Mouse (Mus musculus): ENCODE measurements around the gene Dido1.

Gene Dido1

GRCm38 (mm10) chr2:180684031-180684430 lies 25.8 kb downstream of the Dido1 start:
- no peak for DNase-seq (ENCODE audit: low read depth, low spot score)

GRCm38 (mm10) chr2:180683524-180683923 lies 26.3 kb downstream of the Dido1 start:
- no peak for DNase-seq (ENCODE audit: low read depth, low spot score)

GRCm38 (mm10) chr2:180681225-180681624 lies 28.6 kb downstream of the Dido1 start:
- no peak for DNase-seq (ENCODE audit: low read depth, low spot score)

- peak; percentile 64 for DNase-seq (ENCODE audit: low read depth, low spot score)
Measured at GRCm38 (mm10) chr2:180678609-180679140, 31.1 kb downstream of the Dido1 start.

GRCm38 (mm10) chr2:180676706-180677105 lies 33.1 kb downstream of the Dido1 start:
- no peak for DNase-seq (ENCODE audit: low read depth, low spot score)

GRCm38 (mm10) chr2:180662008-180662407 lies 47.8 kb downstream of the Dido1 start:
- no peak for DNase-seq (ENCODE audit: low read depth, low spot score)

GRCm38 (mm10) chr2:180660521-180660920 lies 49.3 kb downstream of the Dido1 start:
- no peak for DNase-seq (ENCODE audit: low read depth, low spot score)

- DNase-seq (ENCODE audit: low read depth, low spot score) = no peak
Measured at GRCm38 (mm10) chr2:180659353-180660150, 50.2 kb downstream of the Dido1 start.

GRCm38 (mm10) chr2:180658381-180658780 lies 51.4 kb downstream of the Dido1 start:
- DNase-seq (ENCODE audit: low read depth, low spot score) = no peak

GRCm38 (mm10) chr2:180657394-180658013 lies 52.3 kb downstream of the Dido1 start:
- peak; percentile 87 for DNase-seq (ENCODE audit: low read depth, low spot score)

- no peak for DNase-seq (ENCODE audit: low read depth, low spot score)
Measured at GRCm38 (mm10) chr2:180655150-180655549, 54.6 kb downstream of the Dido1 start.

- no peak for DNase-seq (ENCODE audit: low read depth, low spot score)
Measured at GRCm38 (mm10) chr2:180654666-180655065, 55.1 kb downstream of the Dido1 start.

GRCm38 (mm10) chr2:180646841-180647240 lies 63.0 kb downstream of the Dido1 start:
- no peak for DNase-seq (ENCODE audit: low read depth, low spot score)

GRCm38 (mm10) chr2:180643626-180644025 lies 66.2 kb downstream of the Dido1 start:
- DNase-seq (ENCODE audit: low read depth, low spot score) = no peak

GRCm38 (mm10) chr2:180642555-180643260 lies 67.1 kb downstream of the Dido1 start, which contains the start of gene Tcfl5:
Tcfl5 (minus strand) TSS chr2:180642708.
- DNase-seq (ENCODE audit: low read depth, low spot score) = no peak

GRCm38 (mm10) chr2:180641576-180642554 lies 67.9 kb downstream of the Dido1 start:
- no peak for DNase-seq (ENCODE audit: low read depth, low spot score)

GRCm38 (mm10) chr2:180611882-180612281 lies 97.9 kb downstream of the Dido1 start:
- DNase-seq (ENCODE audit: low read depth, low spot score) = no peak

GRCm38 (mm10) chr2:180610283-180610682 lies 99.5 kb downstream of the Dido1 start:
- DNase-seq (ENCODE audit: low read depth, low spot score) = no peak

Data from mesoderm, embryonic 11.5 days (tissue).